Mouse (Mus musculus) cerebellum, adult 2 months (tissue): ENCODE data around the gene Cenpx. TPM values are rescaled to one million over a fixed set of nuclear protein-coding genes. Genes with fewer than 3 reads are reported as not detected.

Source experiments
- DNase-seq, 2 experiments: peaks; one replicate each; pipeline ENCODE4 v3.0.0; 2021
- H3K27ac ChIP-seq: fragments of 200-500 bp; 2 replicates; pipeline ENCODE4 v1.5.1; 2012; ENCODE audit warnings: low read length, control low read depth, inconsistent platforms; ENCODE audit not compliant: insufficient read depth
- H3K27me3 ChIP-seq: fragments of 200-500 bp; 2 replicates; pipeline ENCODE4 v1.6.1; 2012; ENCODE audit warnings: inconsistent platforms, mild to moderate bottlenecking, low read length, moderate library complexity; ENCODE audit not compliant: control insufficient read depth, insufficient read depth
- H3K4me1 ChIP-seq: fragments of 200-500 bp; 2 replicates; pipeline ENCODE4 v1.6.1; 2011; ENCODE audit warnings: low read length; ENCODE audit not compliant: control insufficient read depth, insufficient read depth
- H3K4me3 ChIP-seq: fragments of 200-500 bp; replicated peaks from 2 replicates; pipeline ENCODE3; 2011; ENCODE audit warnings: mild to moderate bottlenecking, low read depth, low read length, control low read depth; ENCODE audit not compliant: insufficient read depth
- CTCF ChIP-seq: fragments of 200-500 bp; IDR thresholded peaks from 2 replicates; pipeline ENCODE4 v1.5.1; 2011; ENCODE audit warnings: low read depth, mild to moderate bottlenecking, control low read depth, low read length, moderate library complexity, borderline replicate concordance; ENCODE audit not compliant: insufficient read depth
- POLR2A ChIP-seq: fragments of 200-500 bp; IDR thresholded peaks from 2 replicates; pipeline ENCODE4 v1.6.1; 2011; ENCODE audit warnings: low read length, control low read depth, borderline replicate concordance; ENCODE audit not compliant: insufficient read depth
- WGBS: fragments of 180-500 bp; shearing (Covaris S2); methylation state at CpG from one replicate; pipeline ENCODE4 v1.1.7; 2018; 5-methylcytosine and 5-hydroxymethylcytosine counted together
- polyA plus RNA-seq: library from polyadenylated mRNA; depleted of rRNA; stranded (reverse); fragments of >200 nt; gene quantifications from 2 replicates; pipeline ENCODE4 v1.2.3, GENCODE M21; 2012

Gene Cenpx
- polyA plus RNA-seq, 1 experiment: 43.0 TPM

DNA sequence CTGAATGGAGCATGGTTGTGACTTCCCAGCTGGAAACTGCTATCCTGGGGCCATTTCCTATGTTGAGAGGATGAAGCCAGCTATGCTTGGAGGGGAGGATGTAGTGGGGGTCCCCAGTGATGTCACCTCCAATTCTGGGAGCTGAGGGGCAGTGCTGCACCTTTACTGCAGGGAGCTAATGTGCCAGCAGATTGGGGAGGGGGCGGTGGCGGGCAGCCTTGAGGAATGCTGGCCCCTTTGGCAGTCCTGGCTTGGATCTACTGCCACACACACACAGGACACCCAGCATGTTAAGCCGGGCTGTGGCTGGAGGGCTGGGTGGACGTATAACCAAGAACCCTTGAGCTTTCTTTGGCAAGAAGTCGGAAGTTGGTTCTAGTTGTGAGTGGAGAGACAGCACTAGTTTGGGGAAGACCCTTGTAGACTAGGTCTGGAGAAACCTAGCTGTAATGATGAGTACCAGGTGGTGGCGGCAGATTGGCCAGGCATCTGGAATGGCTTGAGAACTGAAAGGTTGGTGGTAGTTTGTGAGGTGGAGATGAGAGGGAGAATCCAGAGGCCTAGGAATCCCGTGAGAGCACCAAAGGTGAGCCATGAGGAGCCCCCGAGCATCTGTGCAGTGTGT, 1.4 kb downstream of the Cenpx start:
- TF ChIP-seq CTCF (no peak), POLR2A (no peak)
- Histone ChIP-seq H3K4me1 (peaks cover 12% of the 10 kb centered on the region), H3K27ac (no peak overlapping the region), H3K4me3 (no peak overlapping the region), H3K27me3 (no peaks in the 10 kb centered on the region)
- DNase-seq: no peak
- WGBS: 60% methylated on average over 8 of the region's 8 CpGs

DNA sequence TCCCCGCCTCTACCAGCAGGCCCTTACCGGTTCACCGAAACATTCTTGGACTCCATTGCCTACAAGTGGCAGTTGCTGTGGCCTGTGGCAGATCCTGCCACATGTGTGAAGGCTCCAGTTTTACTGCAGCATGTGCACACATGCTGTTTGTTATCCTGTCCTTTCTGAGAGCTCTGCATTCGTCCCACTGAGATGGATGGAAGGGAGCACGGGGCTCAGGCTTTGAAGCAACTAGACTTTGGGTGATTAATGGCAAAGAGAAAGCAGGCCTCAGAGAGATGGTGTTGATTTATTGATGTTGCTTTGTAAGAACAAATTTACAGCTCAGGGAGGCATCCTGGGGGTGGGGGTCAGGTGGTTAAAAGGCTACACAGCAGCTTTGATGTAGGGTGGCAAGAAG, 2.9 kb downstream of the Cenpx start:
- peaks cover 12% of the 10 kb centered on the region for H3K4me1 ChIP-seq
- no peaks in the 10 kb centered on the region for H3K27me3 ChIP-seq
- no peak for DNase-seq
- no peak overlapping the region for H3K27ac ChIP-seq
- TF ChIP-seq POLR2A (no peak), CTCF (no peak)
- WGBS: 82% methylated on average over 5 of the region's 5 CpGs
- H3K4me3 ChIP-seq: no peak overlapping the region

DNA sequence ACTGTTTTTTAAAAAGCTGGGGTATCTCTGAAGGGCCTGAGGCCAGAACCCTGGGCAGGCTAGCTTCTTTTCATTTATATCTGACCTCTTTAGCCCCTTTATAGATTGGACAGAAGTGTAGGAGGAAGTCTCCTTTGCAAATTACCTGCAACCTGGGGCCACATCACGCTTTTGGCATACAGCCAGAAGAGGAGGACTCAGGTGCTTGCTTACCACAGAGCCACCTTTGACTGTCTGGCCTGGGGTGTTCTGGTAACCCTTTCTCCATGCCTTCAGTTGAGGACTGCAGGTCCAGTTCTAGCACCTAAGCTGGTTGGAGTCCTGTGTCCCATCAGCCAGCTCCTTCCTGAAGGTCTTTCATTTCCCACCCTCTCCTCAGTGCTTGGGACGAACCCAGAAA, 4.0 kb downstream of the Cenpx start:
- Histone ChIP-seq H3K27me3 (no peaks in the 10 kb centered on the region), H3K4me1 (peaks cover 9% of the 10 kb centered on the region; the same call in 1 of the 2 replicates), H3K27ac (no peak overlapping the region), H3K4me3 (no peak overlapping the region)
- TF ChIP-seq POLR2A: no peak
- no peak for TF ChIP-seq CTCF
- WGBS: 78% methylated on average over 2 of the region's 2 CpGs
- DNase-seq: no peak

DNA sequence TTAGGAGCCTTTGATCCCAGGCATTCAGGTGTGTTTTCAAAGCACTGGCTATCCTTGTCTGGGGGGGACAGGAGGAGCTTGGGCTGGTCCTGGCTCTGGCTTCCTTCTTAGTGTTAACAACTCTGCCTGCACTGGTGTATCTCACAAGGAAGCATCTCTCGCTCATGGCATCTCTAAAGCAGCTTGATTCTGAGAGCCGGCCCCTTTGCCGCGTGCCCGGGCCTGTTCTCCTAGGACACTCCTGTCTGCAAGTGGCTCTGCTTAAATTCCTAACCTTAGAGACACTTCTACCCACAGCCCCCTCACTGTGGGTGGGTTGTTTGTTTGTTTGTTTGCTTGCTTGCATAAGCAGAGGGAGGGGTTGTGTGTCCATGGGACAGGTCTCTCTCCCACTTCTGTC, 5.6 kb downstream of the Cenpx start:
- no peak for DNase-seq
- no peak overlapping the region for H3K4me3 ChIP-seq
- TF ChIP-seq POLR2A: no peak
- no peak for TF ChIP-seq CTCF

DNA sequence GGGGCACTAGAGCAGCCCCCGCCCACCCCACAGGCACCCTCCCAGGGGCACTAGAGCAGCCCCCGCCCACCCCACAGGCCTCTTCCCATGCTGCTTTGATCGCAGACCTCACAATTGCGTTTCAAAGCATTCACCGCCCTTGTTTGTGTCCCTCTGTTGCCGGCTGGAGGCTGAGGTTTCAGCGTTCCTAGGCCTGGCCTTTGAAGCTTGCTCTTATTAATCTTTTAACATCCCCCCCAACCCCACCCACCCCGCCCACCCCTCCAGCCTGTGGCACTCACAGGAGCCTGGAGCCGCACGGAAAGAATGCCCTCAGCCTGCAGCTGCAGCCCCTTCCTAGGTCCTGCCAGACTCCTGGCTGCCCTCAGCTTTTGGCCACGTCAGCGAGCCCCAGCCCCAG, 6.3 kb downstream of the Cenpx start:
- Histone ChIP-seq H3K4me3 (no peak overlapping the region), H3K27me3 (no peaks in the 10 kb centered on the region), H3K27ac (no peak overlapping the region), H3K4me1 (peaks cover 7% of the 10 kb centered on the region)
- WGBS: 41% methylated on average over 12 of the region's 12 CpGs
- DNase-seq: no peak
- no peak for TF ChIP-seq CTCF
- TF ChIP-seq POLR2A: no peak

More for the DNA sequence above, 5.6 kb downstream of the Cenpx start:
- peaks cover 13% of the 10 kb centered on the region for H3K4me1 ChIP-seq
- 59% methylated on average over 5 of the region's 5 CpGs for WGBS
- H3K27ac ChIP-seq: no peak overlapping the region
- H3K27me3 ChIP-seq: no peaks in the 10 kb centered on the region

DNA sequence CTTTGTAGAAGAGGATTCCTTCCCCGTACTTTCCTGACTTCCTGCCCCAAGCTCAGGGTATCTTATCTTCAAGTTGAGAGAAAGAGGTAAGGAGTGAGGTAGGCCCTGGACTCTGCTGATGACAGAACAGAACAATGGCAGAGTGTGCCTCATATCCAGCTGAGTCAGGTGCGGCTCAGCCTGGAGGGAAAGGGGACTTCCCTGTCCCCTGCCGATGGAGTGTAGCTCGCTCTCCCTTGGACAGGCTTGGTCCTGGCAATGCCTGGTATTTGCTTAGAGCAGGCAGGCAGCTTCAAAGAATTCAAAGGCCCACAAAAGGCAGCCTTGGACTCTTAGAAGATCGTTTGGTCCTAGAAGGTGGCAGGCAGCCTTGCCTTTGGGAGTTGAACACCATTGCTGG, 7.4 kb downstream of the Cenpx start:
- Histone ChIP-seq H3K4me3 (no peak overlapping the region), H3K27me3 (no peaks in the 10 kb centered on the region), H3K4me1 (peaks cover 7% of the 10 kb centered on the region), H3K27ac (no peak overlapping the region)
- TF ChIP-seq POLR2A (no peak), CTCF (no peak)
- whole genome bisulfite sequencing: 82% methylated on average over 5 of the region's 5 CpGs
- no peak for DNase-seq

DNA sequence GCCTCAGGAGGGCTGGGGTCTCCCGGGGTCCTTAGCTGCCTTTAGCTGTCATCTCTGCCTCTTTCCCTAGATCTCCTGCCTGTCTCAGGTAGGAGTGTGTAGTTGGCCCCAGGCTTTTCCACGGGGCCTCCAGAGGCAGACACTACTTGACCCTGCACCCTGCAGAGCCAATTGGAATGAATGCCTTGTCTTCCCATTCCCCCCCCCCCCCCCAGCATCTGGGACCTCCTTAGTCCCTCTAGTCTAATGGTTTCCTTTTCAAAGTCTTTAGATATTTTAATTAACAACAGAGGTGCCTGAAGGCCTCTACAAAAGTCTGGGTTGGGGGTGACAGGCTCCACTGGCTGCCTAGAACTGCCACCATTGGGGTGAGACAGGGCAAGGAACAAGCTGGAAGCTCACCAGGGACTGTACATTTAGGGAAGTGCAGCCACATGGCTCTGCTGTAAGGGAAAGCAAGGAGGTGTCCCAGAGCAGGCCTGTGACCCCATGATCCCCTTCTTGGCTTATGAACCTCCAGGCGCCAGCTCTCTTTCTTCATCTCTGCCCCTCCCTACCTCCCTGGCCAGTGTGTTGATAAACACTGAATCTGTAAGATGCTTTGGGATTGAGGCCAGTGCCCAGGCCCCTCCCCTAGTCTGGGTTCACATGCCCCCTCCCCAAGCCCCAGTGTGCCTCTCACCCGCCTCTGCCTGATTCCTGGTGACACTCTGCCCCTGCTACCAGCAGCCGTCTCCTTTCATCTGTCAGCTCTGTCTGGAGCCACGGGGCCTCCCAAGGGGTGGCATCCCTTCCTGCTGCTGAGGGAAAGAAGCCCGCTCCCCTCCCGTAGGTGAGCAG, 8.8 kb downstream of the Cenpx start:
- no peak overlapping the region for H3K27ac ChIP-seq
- 56% methylated on average over 8 of the region's 8 CpGs for WGBS
- H3K27me3 ChIP-seq: no peaks in the 10 kb centered on the region

More for the DNA sequence above, 8.8 kb downstream of the Cenpx start:
- Histone ChIP-seq H3K4me1 (peaks cover 7% of the 10 kb centered on the region), H3K4me3 (no peak overlapping the region)
- no peak for TF ChIP-seq POLR2A
- TF ChIP-seq CTCF: no peak
- DNase-seq: no peak
